In the genomic region with DNA sequence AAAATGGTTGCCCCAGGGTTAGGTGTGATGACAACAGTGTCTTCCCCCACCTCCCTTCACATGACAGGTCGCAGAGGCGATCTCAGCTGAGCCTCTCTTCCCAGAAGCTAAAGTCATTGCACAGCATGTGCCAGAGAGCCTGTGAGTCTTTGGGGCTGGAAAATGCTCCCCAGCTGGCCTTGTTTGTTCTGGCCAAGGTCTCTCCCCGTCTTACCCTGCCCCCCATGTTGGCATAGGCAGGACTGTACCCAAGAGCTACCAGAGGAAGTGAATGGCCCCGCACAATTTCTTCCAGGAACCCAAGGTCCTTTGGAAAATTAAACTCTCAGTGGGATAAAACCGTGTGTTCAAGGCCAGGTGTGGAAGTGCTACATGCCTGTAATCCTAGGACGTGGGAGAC, we compare ENCODE assay signal across 14 mouse cellular contexts. TPM values are rescaled to one million over a fixed set of nuclear protein-coding genes. Genes with fewer than 3 reads are reported as not detected.
A peak's percentile ranks its signal among the peaks of the same experiment; 100 is the strongest.
DNase-seq lines count a peak whose midpoint lies in the region.
"Had no signal": no experiment of that assay in that cellular context is flagged by ENCODE, and none has a peak within 500 bp of the region (broad histone marks: within the 10 kb centered on the region; RNA-seq: fewer than 3 reads in every experiment).

No protein-coding gene starts in this region.

- DNase-seq in heart, adult 11 months: peak; percentile 80
- DNase-seq in heart, adult 8-10 months (ENCODE audit: low spot score): no peak
- DNase-seq in ovary, adult 18-20 months (ENCODE audit: low spot score): peak; percentile 58
- DNase-seq in ovary, postnatal 14 days (ENCODE audit: low spot score): no peak
- DNase-seq in adrenal gland, adult (ENCODE audit: inconsistent age in 2 of 2, low spot score in 1 of 2): peak; percentile 82 to 86
- peak; percentile 65 for DNase-seq in adrenal gland, postnatal 14 days
- DNase-seq in lung, postnatal 36 days: no peak
- no peak for DNase-seq in left cerebral cortex, postnatal 4 days
- DNase-seq: B cell, adult 2 months; cerebellum, adult 18-20 months; cerebellum, adult 9-11 months; cerebellum, postnatal 36 days; gastrocnemius, postnatal 14 days; heart, postnatal 4 days had no signal

- intact Hi-C loops in left cerebral cortex, postnatal 4 days (cut with DNase I): no loop called here

RNA-seq across cellular contexts. Expression of a gene that starts 5.1 kb away (rescaled TPM):
- 10 to 100 TPM; 61.6 to 70.0 (median 65.1) TPM for total RNA-seq in heart, adult 8-10 months (2022)
- total RNA-seq in adrenal gland, postnatal 14 days (2021): 95.5 and 95.9 TPM in 2 replicates
- total RNA-seq in left cerebral cortex, postnatal 4 days (2021): 10 to 100 TPM; 97.9 to 100.0 TPM

Comparison
In these comparisons a context has a peak if more than half of its experiments do, and no peak if none do; other contexts are left out.
1. DNase-seq: peak in heart, adult 11 months (single experiment), ovary, adult 18-20 months (single experiment), adrenal gland, adult (2 of 2) and adrenal gland, postnatal 14 days (single experiment); none in heart, adult 8-10 months (single experiment), ovary, postnatal 14 days (single experiment), lung, postnatal 36 days (single experiment) and left cerebral cortex, postnatal 4 days (single experiment).